Mouse (Mus musculus): ENCODE measurements at regions not wholly inside any gene's neighbourhood (a gene's known extent, or its start where the extent isn't known, plus 50 kb on each side); places are given as distances from the start of the nearest gene placed in this dataset.
A peak's percentile ranks its signal among the peaks of the same experiment; 100 is the strongest.

GRCm38 (mm10) chr1:73725486-73725885, 398.8 kb downstream of the Tns1 start:
- H3K4me3 ChIP-seq (replicated peaks; ENCODE audit: insufficient read depth, low read depth, low read length), result no peak overlapping the region
- TF ChIP-seq CTCF (IDR thresholded peaks at IDR 0.05; ENCODE audit: borderline replicate concordance, insufficient read depth, low read depth, low read length) (no peak), POLR2A (IDR thresholded peaks at IDR 0.05; ENCODE audit: borderline replicate concordance, insufficient read depth, low read length) (no peak)
- peak; percentile 45 for DNase-seq
- H3K27ac ChIP-seq (ENCODE audit: insufficient read depth, low read length), result peak overlapping the region; percentile 84
- peaks cover 35% of the 10 kb centered on the region for H3K4me1 ChIP-seq (ENCODE audit: control insufficient read depth, insufficient read depth, low read length)
- no peaks in the 10 kb centered on the region for H3K27me3 ChIP-seq (ENCODE audit: control insufficient read depth, insufficient read depth, low read length)
- WGBS, result 75% methylated on average over 1 of the region's 1 CpGs

GRCm38 (mm10) chr1:73724551-73724950, 399.7 kb downstream of the Tns1 start:
- DNase-seq, result peak; percentile 83 to 90
- Histone ChIP-seq H3K27me3 (ENCODE audit: control insufficient read depth, insufficient read depth, low read length) (no peaks in the 10 kb centered on the region), H3K27ac (ENCODE audit: insufficient read depth, low read length) (peak overlapping the region; percentile 84), H3K4me1 (ENCODE audit: control insufficient read depth, insufficient read depth, low read length) (peaks cover 35% of the 10 kb centered on the region), H3K4me3 (replicated peaks; ENCODE audit: insufficient read depth, low read depth, low read length) (no peak overlapping the region)
- 14% methylated on average over 2 of the region's 2 CpGs for WGBS
- no peak for TF ChIP-seq POLR2A (IDR thresholded peaks at IDR 0.05; ENCODE audit: borderline replicate concordance, insufficient read depth, low read length)
- TF ChIP-seq CTCF (IDR thresholded peaks at IDR 0.05; ENCODE audit: borderline replicate concordance, insufficient read depth, low read depth, low read length), result no peak

- no peak overlapping the region for H3K4me3 ChIP-seq (replicated peaks; ENCODE audit: insufficient read depth, low read depth, low read length)
- no peak for TF ChIP-seq CTCF (IDR thresholded peaks at IDR 0.05; ENCODE audit: borderline replicate concordance, insufficient read depth, low read depth, low read length)
- peaks cover 48% of the 10 kb centered on the region for H3K4me1 ChIP-seq (ENCODE audit: control insufficient read depth, insufficient read depth, low read length)
- no peak for DNase-seq
- H3K27me3 ChIP-seq (ENCODE audit: control insufficient read depth, insufficient read depth, low read length), result no peaks in the 10 kb centered on the region
- no peak overlapping the region for H3K27ac ChIP-seq (ENCODE audit: insufficient read depth, low read length)
- 51% methylated on average over 6 of the region's 6 CpGs for WGBS
Observed at GRCm38 (mm10) chr1:73721486-73722225, 402.6 kb downstream of the Tns1 start.

GRCm38 (mm10) chr1:73718421-73718820, 405.8 kb downstream of the Tns1 start:
- Histone ChIP-seq H3K4me1 (ENCODE audit: control insufficient read depth, insufficient read depth, low read length) (peaks cover 36% of the 10 kb centered on the region), H3K27me3 (ENCODE audit: control insufficient read depth, insufficient read depth, low read length) (no peaks in the 10 kb centered on the region), H3K27ac (ENCODE audit: insufficient read depth, low read length) (peak overlapping the region; percentile 97), H3K4me3 (replicated peaks; ENCODE audit: insufficient read depth, low read depth, low read length) (no peak overlapping the region)
- TF ChIP-seq POLR2A (IDR thresholded peaks at IDR 0.05; ENCODE audit: borderline replicate concordance, insufficient read depth, low read length), result no peak
- TF ChIP-seq CTCF (IDR thresholded peaks at IDR 0.05; ENCODE audit: borderline replicate concordance, insufficient read depth, low read depth, low read length), result no peak
- WGBS, result 13% methylated on average over 5 of the region's 5 CpGs
- DNase-seq, result peak; percentile 38 to 51

- peak; percentile 86 to 94 for DNase-seq
- Histone ChIP-seq H3K27ac (ENCODE audit: insufficient read depth, low read length) (peak overlapping the region; percentile 97), H3K4me3 (replicated peaks; ENCODE audit: insufficient read depth, low read depth, low read length) (no peak overlapping the region), H3K27me3 (ENCODE audit: control insufficient read depth, insufficient read depth, low read length) (no peaks in the 10 kb centered on the region), H3K4me1 (ENCODE audit: control insufficient read depth, insufficient read depth, low read length) (peaks cover 31% of the 10 kb centered on the region)
- TF ChIP-seq POLR2A (IDR thresholded peaks at IDR 0.05; ENCODE audit: borderline replicate concordance, insufficient read depth, low read length) (peak; percentile 45; the same call in 1 of the 2 replicates), CTCF (IDR thresholded peaks at IDR 0.05; ENCODE audit: borderline replicate concordance, insufficient read depth, low read depth, low read length) (no peak)
- WGBS, result 12% methylated on average over 7 of the region's 7 CpGs
Observed at GRCm38 (mm10) chr1:73717401-73717800, 406.8 kb downstream of the Tns1 start.

GRCm38 (mm10) chr1:73716901-73717300, 407.3 kb downstream of the Tns1 start:
- TF ChIP-seq CTCF (IDR thresholded peaks at IDR 0.05; ENCODE audit: borderline replicate concordance, insufficient read depth, low read depth, low read length) (no peak), POLR2A (IDR thresholded peaks at IDR 0.05; ENCODE audit: borderline replicate concordance, insufficient read depth, low read length) (no peak)
- peak; percentile 43 to 70 for DNase-seq

GRCm38 (mm10) chr1:73715571-73715970, 408.7 kb downstream of the Tns1 start:
- no peaks in the 10 kb centered on the region for H3K27me3 ChIP-seq (ENCODE audit: control insufficient read depth, insufficient read depth, low read length)
- TF ChIP-seq CTCF (IDR thresholded peaks at IDR 0.05; ENCODE audit: borderline replicate concordance, insufficient read depth, low read depth, low read length) (no peak), POLR2A (IDR thresholded peaks at IDR 0.05; ENCODE audit: borderline replicate concordance, insufficient read depth, low read length) (no peak)
- WGBS, result 71% methylated on average over 2 of the region's 2 CpGs
- no peak for DNase-seq
- H3K27ac ChIP-seq (ENCODE audit: insufficient read depth, low read length), result peak overlapping the region; percentile 84
- H3K4me1 ChIP-seq (ENCODE audit: control insufficient read depth, insufficient read depth, low read length), result peaks cover 31% of the 10 kb centered on the region
- no peak overlapping the region for H3K4me3 ChIP-seq (replicated peaks; ENCODE audit: insufficient read depth, low read depth, low read length)

More at GRCm38 (mm10) chr1:73716901-73717300, 407.3 kb downstream of the Tns1 start:
- H3K4me1 ChIP-seq (ENCODE audit: control insufficient read depth, insufficient read depth, low read length), result peaks cover 31% of the 10 kb centered on the region
- H3K27me3 ChIP-seq (ENCODE audit: control insufficient read depth, insufficient read depth, low read length), result no peaks in the 10 kb centered on the region
- no peak overlapping the region for H3K4me3 ChIP-seq (replicated peaks; ENCODE audit: insufficient read depth, low read depth, low read length)
- H3K27ac ChIP-seq (ENCODE audit: insufficient read depth, low read length), result peak overlapping the region; percentile 97

GRCm38 (mm10) chr1:73702428-73702842, 421.8 kb downstream of the Tns1 start:
- WGBS, result 68% methylated on average over 4 of the region's 4 CpGs
- H3K4me1 ChIP-seq (ENCODE audit: control insufficient read depth, insufficient read depth, low read length), result no peaks in the 10 kb centered on the region
- H3K4me3 ChIP-seq (replicated peaks; ENCODE audit: insufficient read depth, low read depth, low read length), result no peak overlapping the region
- no peaks in the 10 kb centered on the region for H3K27me3 ChIP-seq (ENCODE audit: control insufficient read depth, insufficient read depth, low read length)
- no peak for DNase-seq
- TF ChIP-seq POLR2A (IDR thresholded peaks at IDR 0.05; ENCODE audit: borderline replicate concordance, insufficient read depth, low read length) (no peak), CTCF (IDR thresholded peaks at IDR 0.05; ENCODE audit: borderline replicate concordance, insufficient read depth, low read depth, low read length) (no peak)
- H3K27ac ChIP-seq (ENCODE audit: insufficient read depth, low read length), result no peak overlapping the region

Measured in cerebellum, adult 2 months (tissue).